Mouse (Mus musculus) megakaryocyte progenitor cell, adult 5-6 weeks (primary cell): ENCODE measurements around the gene Tmem164. TPM values are rescaled to one million over a fixed set of nuclear protein-coding genes. Genes with fewer than 3 reads are reported as not detected.
A peak's percentile ranks its signal among the peaks of the same experiment; 100 is the strongest.

Experiments used
- ATAC-seq: replicated peaks from 2 replicates; pipeline ENCODE4 v1.8.0; 2016; ENCODE audit warnings: mild to moderate bottlenecking, moderate TSS enrichment, inconsistent platforms; ENCODE audit not compliant: poor library complexity
- total RNA-seq, 2 experiments: library from RNA; stranded (forward) in 1 of 2; stranded (reverse) in 1 of 2; fragments of 157-497, 149-512 nt in 1 of 2; fragments of 200-1000 nt in 1 of 2; gene quantifications; 2 replicates each; pipeline versions ENCODE4 v1.2.3 to v1.2.4; 2015 to 2017

Tmem164 gene
- total RNA-seq, 2 experiments from 2014 or later: 33.6 to 46.5 TPM

- ATAC-seq: no peak
Measured at GRCm38 (mm10) chrX:142825309-142825708, 144.1 kb downstream of the Tmem164 start.

- peak; percentile 40; the same call in 1 of the 2 replicates for ATAC-seq
Measured at GRCm38 (mm10) chrX:142827644-142828043, 146.4 kb downstream of the Tmem164 start.

DNA sequence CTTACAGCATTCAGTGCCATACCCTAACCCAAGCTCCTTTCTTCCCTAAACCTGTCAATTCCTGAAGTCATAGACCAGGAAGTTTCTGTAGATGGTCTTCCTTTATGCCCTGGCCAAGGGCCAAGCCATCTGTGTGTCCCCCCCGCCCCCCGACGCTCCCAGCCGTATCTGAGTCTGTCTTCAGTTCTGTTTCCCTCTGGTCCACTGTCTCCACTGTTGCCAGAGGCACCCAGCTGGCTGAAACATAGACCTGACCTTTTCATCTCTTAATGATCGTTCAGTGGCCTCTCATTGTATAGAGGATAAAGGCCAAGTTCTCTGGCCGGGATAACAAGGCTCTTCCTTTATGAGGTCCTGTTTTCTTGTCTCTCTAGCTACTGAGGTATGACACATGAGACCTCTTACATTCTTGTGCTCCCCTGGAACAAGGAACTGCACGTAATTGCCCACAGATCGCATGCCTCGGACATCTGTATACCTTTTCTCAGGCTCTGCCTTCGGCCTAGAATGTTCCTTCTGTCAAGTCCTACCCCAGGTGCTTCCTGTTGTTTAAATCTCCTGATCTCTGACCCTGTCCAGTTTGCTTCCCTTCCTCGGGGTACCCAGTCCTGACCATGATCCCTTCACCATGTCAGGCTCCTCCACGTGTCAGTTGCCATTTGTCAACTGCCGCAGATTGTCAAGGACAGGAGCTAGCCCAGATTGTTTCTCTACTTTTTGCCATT is 147.1 kb downstream of the Tmem164 start:
- no peak for ATAC-seq

GRCm38 (mm10) chrX:142829267-142829666 is 148.1 kb downstream of the Tmem164 start:
- ATAC-seq: no peak

DNA sequence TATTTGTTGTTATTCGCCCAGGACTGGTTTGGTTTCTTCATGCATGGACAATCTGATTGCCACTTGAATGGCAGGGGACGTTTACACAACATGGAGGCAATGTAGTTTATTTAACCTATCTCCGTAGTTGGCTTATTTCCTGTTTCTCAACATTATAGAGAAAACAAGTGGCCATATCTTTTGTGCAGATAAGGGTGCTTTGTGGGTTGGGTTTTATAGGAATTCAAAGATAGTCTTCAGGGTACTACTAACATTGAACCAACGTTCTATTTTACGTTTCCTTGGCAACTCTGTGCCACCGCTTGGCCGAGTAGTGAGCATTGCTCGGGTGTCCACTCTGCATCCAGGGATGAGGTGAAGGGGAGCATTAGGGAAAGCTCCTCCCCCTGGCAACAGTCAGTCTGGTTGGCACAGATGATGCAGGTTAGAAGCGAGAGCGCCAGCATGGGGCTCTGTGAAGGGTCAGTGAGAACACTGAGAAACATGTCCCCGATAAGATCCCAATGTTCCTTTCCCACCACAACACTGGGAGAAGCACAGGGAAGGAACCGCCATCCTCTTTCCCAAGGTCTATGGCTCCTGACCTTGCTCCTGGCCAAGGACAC is 148.8 kb downstream of the Tmem164 start:
- ATAC-seq: peak; percentile 38

GRCm38 (mm10) chrX:142830572-142830971 is 149.4 kb downstream of the Tmem164 start:
- no peak for ATAC-seq

DNA sequence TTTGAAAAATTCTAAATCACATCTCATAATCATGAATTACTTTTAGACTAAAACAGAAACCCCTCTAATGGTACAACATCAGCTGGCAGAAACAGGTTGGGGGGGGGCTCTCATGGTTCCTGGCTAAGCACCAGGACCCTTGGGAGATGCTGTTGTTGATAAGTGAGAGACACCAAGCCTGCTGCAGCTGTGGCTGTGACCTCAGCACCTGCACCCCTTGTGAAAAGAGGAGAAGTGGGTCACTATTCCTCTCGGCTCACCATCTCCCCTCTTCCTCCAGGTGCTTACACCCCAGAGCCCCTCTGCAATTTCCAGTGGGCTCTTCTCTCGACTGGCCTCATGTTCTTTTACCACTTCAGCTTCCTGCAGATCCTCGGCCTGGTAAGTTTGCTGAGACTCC is 151.0 kb downstream of the Tmem164 start:
- no peak for ATAC-seq

DNA sequence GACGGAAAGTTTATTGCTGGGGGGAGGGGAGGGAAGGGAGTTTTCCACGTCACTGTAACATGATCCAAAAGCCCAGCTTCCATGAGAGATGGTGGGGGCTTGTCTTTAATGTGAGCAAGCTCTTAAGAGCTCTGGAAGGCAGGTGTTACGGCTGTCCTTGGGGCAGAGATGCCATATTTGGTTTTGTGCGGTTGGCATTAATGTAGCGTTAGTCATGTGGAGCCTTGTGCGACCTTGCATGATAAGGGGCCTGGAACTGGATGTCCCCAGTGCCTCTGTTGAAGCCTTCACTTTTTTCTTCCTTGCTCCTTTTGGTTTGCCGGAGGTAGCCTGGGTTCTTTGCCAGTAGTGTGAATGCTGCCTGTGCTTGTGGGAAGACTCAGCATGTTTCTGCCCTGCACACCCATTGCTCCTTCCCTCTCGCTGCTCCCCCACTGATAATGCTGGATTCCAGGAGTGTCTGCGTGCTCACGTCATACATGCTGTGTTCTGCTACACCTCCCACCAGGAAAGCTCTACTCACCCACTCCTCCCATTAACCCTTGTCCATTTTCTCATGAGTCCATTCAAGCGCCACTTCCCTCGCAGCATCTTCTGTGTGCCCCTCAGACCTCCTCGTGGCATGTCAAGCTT is 152.1 kb downstream of the Tmem164 start:
- no peak for ATAC-seq

GRCm38 (mm10) chrX:142834807-142835206 is 153.6 kb downstream of the Tmem164 start:
- ATAC-seq: no peak

GRCm38 (mm10) chrX:142836399-142836798 is 155.2 kb downstream of the Tmem164 start:
- ATAC-seq: 0 out of 2 replicates have a peak, but pooled peaks have one; percentile 11

DNA sequence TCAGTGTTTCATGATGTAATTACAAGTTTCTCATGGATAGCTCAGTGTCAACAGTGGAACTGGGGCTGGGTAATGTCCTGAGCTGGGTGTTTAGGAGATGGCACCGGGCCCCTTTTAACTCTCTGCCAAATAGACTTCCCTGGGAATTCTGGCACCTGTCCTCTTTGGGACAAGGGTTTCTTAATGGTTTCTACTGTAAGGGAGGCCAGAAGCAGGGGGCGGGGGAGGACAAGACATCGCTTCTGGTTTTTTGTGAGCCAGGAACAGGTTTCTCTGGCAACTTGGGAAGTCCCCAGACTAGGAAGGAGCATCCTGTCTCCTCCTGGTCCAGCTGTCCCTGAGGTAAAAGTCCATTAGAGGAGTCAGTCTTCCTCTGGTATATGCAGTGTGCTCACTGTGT is 156.1 kb downstream of the Tmem164 start:
- no peak for ATAC-seq

DNA sequence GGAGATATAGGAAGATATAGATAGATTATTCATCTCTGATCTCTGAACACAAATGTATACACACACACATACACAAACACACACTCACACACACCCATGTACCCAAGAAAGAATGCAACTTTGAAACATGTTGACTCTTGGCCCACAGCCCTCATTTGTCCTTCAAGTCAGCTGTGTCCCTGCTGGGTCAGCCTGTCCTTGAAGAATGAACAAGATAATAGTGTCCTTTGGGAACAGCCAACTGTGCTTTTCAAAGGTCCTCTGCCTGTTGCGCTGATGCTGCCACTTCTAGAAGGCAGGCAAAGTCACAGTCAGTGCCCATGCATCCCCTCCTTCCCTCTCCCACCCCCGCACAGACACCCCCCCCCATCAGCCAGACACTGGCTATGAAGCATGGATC is 157.6 kb downstream of the Tmem164 start:
- no peak for ATAC-seq

DNA sequence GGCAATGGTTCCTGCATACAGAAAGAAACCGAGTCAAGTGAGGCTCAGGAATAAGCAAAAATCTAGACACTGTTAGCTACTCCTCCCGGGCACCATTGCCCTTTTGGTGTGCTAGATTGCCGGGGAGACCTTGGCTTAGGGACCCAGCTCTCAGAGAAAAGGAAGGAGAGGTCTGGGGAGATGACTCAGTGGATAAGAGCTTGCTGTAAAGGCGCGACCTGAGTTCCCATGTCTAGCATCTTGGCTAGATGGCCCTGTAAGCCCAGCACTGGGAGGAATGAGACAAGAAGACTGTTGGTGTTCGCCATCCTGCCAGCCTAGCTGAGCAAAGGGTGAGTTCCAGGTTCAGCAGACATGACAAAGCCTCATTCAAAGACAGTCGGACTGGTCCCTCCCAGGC is 158.2 kb downstream of the Tmem164 start:
- ATAC-seq: no peak

DNA sequence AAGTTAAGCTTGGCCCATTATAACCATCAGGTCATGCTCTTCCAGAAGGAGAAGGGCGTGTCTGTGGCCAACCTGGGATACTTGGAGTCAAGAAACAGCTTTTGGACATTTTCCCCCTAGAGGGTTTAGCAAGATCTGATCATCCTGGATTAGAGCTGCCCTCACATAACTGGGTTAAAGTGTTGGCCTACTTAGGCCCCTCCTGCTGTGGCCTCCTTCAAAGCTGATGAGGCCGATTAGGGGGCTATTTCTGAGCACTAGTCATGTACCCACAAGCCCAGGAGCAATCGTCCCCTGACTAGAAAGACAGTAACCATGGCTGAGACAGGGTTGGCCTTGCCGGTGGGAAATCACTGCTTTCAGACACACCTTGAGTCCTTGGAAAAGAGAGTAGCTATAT is 160.7 kb downstream of the Tmem164 start:
- no peak for ATAC-seq

- no peak for ATAC-seq
Measured at GRCm38 (mm10) chrX:142846266-142846665, 165.1 kb downstream of the Tmem164 start.

DNA sequence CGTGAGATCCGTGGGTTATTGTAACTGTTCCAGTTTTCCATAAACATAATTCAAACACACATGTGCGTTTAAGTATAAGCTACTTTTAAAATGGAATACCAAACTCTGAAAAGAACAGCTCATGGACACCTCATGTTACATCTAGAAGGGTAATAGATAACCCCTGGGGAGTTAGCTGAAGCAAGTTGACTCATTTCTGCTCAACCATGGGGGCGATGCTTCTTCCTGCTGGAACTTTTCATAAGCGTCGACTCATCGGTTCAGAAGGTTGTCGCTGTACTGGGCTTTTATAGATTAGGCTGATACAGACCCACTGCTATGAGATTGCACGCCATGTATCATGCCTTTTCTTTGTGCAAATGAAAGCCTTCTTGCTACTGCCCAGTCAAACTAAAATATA is 166.8 kb downstream of the Tmem164 start:
- ATAC-seq: no peak

DNA sequence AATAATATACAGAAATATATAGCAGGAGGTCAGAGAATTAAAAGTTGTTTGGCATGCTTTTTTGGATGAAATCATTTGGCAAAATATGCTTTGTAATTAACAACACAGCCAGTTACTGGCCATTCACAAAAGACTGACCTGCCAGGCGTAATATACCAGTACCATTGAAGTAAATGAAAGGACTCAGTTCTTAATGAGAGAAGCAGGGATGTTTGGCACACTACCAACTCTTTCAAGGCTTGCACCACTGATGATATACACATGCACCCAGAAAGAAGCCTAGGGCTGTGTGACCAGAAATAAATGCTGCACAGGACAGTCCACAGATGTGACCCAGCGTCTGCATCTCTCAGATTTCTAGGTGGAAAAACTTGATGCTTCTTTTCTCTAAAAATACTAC is 188.6 kb downstream of the Tmem164 start:
- no peak for ATAC-seq

- ATAC-seq: peak; percentile 91
Measured at GRCm38 (mm10) chrX:142882255-142882654, 201.0 kb downstream of the Tmem164 start.

DNA sequence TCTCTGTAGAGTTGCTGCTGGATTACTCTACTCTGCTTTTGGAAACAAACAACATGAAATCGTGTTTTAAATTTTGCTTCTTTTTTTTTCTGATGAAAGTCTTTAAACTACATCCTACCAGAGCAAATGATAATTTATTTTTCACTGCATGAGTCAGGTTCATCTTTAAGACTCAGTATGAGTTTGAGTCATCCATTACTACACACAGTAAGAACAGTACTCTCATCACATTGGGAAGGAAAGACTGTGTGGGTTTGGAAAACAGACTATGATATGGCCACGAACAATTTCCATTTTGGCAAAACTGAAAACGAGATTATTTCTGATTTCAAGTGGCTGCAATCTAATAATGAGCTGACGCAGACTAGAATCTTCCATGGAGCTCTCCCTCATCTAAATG is 202.4 kb downstream of the Tmem164 start:
- ATAC-seq: no peak

DNA sequence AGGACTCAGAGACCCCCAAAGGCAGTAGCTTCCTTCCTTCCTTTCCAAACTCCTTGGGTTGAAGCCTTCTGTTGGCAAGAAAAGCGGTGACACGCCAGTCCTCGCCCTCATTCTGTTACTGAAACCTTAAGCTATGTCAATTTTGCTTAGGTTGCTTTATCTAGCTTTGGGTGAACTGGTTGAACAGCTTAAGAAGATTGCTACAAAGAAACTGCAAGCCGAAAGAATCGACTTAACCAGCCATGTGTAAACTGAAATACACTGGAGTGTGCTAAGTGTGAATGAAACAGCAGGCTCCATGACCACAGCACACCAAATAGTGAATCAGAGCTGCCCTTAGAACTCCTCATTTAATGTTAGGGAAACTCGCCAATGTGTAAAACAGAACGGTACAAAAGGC is 204.8 kb downstream of the Tmem164 start:
- no peak for ATAC-seq
